Mouse (Mus musculus) adrenal gland, postnatal 25 days (tissue): ENCODE measurements around the gene Ankrd44. TPM values are rescaled to one million over a fixed set of nuclear protein-coding genes. Genes with fewer than 3 reads are reported as not detected.

Experiments used
- DNase-seq: peaks from one replicate; pipeline ENCODE4 v3.0.0; 2021; ENCODE audit warnings: mixed read lengths
- total RNA-seq: library from RNA; stranded (reverse); gene quantifications from 2 replicates; pipeline ENCODE4 v1.2.3, GENCODE M21; 2021

The Ankrd44 gene
- total RNA-seq, 1 experiment from 2014 or later, result 20.4 TPM

DNA sequence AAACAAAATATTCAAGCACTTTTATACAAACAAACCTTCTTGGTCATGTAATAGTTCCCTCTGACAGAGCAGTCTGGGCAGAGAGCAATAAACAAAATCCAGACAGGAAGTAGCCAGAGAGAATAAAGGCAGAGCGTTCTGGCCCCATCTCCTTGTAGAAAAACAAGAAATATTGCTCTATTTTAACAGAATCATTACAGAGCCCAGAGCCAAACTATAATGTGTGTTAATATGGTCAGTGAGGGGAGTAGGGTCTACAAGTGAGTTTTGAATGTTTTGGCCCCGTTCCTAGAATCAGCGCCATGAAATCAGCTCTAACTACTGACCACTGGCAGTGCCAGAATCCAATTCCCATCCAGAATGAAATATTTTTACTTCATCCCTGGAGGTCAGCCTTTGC, 38.3 kb downstream of the Ankrd44 start:
- DNase-seq, result no peak

DNA sequence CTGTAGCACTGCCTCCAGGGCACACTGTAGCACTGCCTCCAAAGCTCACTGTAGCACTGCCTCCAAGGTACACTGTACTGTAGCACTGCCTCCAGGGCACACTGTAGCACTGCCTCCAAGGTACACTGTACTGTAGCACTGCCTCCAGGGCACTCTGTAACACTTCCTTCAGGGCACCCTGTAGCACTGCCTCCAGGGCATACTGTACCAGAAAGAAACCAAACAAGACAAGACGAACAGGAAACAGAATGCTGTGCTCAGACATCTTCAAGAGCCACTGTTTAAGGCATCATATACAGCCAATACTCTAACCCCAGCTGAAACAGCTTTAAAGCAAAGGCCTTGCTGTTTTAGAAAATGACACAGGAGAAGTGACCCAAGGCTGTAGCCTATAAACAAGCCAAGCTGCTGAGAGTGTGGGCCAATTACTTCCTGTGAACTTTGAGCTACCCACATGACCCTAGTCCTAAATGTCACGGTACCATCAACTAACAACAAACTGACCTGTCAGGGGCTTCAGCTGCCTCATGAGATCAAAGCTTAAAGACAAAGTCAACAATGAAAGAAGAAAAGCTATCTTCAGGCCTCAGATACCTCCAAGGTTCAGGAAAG, 43.2 kb downstream of the Ankrd44 start:
- DNase-seq, result no peak

DNA sequence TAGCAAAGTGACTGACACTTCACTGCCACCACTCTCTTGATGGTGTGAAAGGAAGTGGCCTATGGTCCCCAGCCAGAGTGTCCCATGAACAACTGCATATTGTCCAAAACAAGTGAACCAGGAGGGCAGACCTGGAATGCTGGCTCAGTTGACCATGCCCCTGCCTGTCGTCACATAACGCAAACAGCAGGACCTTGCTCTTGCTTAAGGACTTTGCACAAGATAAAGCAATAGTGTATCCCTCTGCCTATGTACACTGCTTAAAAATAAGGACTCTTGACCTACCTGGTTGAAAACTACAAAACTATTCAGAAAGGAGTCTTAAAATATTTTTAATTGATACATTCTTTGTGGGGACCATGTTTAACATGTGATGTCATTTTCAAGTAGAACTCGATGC, 44.7 kb downstream of the Ankrd44 start:
- DNase-seq, result no peak

DNA sequence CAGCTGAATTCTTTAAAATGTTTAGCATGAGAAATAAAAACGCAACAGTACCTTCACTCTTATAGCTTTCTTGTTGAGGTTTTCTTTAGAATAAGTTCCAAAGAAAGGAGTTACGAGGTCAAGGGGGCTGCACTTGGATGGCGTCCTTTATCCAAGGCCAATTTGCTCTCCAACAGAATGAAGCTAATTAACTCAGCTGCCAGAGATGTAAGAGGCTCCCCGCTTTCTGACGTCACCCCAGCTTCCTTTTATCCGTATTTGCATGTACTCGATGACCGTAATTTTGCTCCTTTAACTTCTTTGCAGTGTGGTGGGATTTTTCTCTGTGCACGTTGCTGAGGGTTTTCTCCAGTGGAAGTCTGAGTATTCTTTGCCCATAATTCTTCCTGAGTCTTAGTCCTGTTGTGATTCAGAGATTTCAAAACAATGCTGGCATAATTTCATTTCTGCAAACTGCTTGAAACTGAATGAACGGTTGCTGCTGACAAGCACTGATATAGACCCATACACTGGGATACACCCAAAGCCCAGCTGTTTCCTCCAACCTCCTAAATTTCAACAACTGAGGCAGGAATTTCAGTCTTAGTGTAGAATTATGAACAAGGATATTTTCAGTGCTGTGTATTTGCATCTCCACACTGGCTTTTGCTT, 48.6 kb downstream of the Ankrd44 start:
- DNase-seq, result no peak

DNA sequence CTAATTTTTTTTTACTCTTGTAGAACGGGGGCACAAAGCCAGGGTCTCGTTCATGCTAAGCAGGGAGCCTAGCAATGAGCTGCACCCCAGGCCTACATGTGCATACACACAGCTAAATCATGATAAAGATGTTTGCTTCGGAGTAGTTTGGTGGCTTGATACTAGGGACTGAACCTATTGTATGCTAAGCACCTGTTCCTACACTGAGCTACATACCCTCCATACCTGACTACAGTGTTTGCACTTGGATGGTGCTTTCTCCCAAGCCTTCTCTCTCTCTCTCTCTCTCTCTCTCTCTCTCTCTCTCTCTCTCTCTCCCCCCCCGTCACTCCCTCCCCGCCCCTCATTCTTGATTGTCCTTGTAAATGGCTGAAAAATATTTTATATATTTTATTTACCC, 49.2 kb downstream of the Ankrd44 start:
- DNase-seq, result no peak

DNA sequence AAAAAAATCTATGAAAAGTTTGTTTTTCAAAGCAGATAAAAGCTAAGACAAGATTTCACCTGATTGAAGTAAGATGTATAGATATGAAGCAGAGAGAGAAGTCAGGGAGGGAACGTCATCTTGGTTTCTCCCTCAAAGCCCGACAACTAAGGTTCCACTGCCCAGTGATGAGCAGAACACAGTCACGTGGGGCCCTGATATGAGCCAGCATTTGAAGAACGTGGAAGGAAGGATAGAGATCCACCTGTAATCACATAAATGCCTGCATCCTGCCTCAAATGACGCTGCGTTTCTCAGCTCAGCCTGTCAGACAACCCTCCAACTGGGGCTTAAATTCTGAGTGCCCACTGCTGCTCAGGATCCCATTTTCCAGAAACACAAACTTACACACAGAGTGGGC, 52.1 kb downstream of the Ankrd44 start:
- no peak for DNase-seq

DNA sequence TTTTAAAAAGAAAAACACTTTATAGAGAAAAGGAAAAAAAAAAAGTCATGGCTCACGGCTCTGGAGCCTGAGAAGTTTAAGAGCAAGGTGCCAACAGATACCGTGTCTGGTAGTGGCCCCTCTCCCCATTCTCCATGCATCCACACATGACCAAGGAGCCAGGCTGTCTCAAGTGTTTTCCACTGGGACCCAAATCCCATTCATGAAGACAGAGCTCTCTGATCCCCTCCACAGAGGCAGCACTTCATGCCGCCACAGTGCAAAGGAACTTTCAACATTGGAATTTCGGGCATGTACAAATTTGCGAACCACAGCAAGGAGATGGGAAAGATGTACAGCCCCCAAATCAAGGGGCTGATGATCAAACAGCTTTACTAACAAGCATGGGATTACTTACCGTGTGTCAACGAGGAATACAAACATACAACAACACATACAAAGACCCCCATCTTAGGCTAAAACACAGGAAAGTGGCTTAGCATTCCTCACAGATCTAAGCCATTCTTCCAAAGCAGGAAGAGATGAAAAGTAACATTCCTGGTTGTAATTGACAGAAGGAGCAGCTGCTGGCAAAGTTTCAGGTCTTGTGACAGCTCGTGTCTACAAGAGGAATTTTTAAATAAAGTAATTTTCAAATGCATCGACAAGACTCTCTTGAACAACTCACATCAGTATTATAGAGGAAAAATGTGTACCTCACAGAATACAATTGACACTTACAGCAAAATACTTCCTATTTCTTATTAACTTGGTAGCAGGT, 53.1 kb downstream of the Ankrd44 start:
- DNase-seq, result no peak

DNA sequence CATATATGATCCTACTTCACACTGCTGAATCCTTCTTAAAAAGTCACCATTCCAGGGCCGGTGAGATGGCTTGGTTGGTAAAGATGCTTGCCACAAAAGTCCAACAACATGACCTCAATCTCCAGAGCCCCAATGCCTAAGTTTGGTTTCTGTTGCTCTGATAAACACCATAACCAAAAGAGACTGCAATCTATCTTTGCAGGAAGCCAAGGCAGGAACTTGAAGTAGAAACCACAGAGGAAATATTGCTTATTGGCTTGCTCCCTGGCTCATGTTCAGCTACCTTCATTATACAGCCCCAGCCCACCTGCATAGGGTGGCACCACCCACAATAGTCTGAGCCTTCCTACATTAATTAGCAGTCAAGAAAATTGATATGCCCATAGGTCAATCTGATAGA, 54.9 kb downstream of the Ankrd44 start:
- no peak for DNase-seq

DNA sequence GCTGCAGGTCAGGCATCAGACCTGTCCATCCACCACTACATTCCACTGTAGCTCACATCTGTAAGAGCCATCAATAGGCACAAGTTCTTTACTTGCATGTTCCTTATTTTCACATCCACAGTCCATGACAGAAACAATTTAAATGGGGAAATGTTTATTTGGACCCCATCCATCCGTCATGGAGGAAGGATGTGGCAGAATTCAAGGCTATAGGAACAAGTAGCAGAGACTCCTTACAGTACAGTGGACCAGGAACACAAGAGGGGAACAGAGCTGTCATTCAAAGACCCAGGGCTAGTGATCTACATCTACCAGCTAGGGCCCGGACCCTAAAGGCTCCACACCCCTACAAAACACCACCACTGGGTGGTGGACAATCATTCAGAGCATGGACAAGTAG, 55.6 kb downstream of the Ankrd44 start:
- DNase-seq, result no peak

DNA sequence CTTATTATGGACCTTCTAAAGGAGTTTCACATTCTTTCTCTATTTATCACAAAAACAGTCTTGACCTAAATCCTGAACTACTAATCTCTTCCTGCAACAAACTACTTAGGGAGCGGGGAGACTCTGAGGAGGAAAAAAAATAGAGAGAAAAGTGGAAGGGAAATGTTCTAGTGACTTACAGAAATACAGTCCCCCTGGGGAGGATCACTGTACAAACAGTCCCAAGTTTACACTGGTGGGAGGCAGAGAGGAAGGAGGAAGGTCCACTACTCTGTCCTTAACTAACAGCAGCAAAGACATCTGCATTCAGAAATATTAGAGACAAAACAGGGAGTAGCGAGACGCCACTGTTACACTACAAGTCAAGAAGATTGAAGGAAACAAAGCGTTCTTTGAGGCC, 59.0 kb downstream of the Ankrd44 start:
- DNase-seq, result no peak

DNA sequence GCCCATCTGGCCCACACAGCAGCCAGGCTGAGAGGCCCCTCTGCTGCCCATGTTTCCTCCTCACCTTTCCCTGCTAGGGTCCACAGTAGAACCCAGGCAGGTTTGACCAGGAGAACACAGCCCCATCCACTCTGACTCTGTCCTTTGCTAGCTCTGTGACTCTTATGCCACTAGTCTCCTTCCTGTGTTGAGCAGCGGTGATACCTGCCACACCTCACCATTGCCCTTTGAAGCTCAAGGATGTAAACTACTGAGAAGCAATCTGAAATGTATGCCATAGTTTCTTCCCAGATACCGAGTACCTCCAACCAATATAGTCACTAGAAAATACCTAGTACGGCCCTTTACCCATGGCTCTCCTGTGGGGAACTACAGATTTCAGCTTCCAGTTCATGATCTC, 60.1 kb downstream of the Ankrd44 start:
- no peak for DNase-seq

DNA sequence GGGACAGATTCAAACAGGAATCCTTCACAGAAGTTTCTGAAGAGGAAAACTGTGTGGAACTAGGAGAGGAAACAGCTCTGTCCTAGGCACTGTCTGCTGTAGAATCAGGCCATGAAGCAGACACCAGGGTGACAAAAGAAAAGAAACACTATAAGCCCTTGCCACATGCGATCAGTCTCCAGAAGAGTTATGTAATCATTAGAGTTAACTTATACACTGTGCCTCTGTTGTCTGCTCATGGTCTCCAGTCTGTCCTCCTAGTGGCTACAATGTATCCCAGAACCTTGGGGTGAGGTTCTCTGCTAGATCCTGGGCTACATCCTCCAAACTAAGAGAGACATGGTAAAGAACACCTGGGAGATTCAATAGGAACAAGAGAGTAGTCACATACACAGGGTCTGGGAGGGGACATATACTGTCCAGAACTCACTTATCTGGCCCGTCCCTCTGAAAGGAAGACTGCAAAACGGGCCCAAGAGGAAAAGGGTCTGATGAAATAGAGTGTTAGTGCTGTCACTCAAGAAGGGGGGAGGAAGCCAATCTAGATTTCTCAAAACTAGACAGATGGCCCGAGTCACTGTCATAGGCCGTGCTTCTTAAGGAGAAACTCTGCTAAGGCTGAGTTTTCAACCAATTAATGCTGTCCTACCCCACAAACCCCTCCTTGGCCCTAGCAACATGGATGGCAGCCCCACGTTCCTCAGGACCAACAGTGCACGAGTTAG, 61.1 kb downstream of the Ankrd44 start:
- DNase-seq, result no peak

DNA sequence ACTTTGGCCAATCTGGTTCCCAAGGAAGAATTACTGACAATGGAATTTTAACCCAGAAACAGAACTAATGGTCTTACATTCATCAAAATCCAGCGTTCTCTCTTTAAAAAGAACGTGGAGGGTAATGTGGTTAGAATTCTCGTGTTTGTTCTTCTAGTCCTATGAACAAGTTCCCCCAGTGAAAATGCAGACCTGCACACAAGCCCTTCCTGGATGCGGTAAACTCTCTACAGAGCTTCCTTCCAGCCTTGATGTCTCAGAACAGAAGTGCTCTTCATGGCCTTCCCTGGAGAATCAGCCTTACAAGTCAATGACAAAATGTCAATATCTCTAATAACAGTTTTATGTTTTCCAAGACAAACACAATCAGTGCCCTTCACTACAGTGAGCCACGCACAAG, 65.8 kb downstream of the Ankrd44 start:
- no peak for DNase-seq

DNA sequence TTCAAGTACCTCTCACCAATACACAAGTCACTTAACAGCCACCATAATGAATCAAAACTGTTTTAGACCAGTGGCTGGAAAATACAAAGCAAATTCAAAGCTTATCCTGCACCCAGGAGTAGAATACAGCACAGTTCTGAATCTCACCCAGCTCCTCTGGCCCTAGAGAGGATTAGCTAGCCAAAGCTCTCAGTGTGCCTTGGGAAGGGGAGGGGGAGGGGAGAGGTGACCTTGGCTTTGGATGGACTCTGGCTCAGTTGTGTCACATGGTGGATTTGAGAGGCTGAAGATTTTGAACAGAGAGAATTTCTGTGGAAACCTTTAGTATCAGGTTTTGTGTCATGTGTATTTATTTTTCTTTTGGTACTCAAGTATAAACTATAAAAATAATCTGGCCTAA, 66.3 kb downstream of the Ankrd44 start:
- peak; percentile 26 for DNase-seq

DNA sequence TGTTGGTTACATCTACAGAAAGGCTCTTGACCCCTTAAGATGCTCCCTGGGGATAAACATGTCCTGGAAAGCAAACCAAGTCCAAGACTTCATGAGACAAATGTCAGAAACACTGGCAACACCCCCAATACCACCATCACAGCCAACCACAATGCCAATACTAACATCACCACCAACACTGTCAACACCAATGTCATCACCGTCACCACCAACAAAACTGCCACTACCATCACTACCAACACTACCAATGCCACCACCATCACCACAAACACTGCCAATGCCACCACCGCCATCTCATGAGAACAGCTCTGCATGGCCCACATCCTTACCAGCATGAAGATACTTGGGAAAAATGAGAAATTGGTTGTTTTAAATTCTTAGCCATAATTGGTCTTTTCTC, 67.3 kb downstream of the Ankrd44 start:
- no peak for DNase-seq

DNA sequence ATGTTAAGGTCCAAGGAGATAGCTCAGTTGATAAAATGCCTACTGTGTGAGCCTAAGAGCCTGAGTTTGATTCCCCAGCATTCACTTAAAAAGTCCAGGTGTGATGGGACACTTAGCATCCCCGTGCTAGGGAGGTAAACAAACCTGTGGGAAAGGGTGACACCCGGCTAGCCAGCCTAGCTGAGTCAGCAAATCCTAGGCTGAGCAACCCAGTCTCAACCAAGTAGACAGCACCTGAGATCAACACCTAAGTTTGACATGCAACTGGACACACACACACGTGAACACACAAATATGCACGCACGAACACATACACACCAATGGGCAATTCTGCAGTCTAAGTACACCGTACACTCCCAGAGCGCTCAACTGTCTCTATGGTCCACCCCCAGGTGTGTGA, 69.7 kb downstream of the Ankrd44 start:
- no peak for DNase-seq

DNA sequence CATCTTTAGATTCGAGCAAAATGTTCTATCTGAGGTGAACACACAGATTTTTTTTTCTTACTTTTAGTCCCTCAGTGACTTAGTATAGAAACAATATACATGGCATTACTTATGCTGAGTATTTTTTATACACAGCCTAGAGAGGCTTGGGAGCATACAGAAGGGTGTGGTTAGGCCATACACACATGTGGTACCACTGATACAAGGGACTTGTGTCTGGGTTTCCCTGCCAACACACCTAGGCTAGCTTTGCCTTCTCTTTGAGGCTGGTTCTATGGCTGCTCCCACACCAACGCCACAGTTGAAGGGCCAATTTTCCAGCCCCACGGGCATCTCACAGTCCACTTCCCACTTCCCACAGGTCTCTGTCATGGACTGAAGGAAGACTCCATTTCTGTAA, 70.2 kb downstream of the Ankrd44 start:
- no peak for DNase-seq

DNA sequence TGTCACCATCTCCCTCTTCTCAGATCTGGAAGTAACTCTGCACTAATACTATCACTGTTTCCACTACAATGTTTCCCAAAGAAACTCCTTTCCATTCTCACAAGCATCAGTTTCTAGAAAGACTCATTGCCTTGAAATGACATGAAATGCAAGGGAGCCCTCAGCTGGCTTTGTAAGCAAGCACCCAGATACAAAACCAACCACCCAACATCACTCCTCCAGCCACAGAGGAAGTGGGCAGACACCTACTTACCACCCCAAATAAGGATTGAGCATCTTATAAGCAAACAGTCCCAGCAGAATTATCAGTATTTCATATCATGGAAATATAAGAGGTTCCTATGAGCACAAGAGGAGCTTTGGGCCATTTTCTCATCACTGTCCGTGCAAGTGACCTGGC, 71.8 kb downstream of the Ankrd44 start:
- DNase-seq, result no peak

DNA sequence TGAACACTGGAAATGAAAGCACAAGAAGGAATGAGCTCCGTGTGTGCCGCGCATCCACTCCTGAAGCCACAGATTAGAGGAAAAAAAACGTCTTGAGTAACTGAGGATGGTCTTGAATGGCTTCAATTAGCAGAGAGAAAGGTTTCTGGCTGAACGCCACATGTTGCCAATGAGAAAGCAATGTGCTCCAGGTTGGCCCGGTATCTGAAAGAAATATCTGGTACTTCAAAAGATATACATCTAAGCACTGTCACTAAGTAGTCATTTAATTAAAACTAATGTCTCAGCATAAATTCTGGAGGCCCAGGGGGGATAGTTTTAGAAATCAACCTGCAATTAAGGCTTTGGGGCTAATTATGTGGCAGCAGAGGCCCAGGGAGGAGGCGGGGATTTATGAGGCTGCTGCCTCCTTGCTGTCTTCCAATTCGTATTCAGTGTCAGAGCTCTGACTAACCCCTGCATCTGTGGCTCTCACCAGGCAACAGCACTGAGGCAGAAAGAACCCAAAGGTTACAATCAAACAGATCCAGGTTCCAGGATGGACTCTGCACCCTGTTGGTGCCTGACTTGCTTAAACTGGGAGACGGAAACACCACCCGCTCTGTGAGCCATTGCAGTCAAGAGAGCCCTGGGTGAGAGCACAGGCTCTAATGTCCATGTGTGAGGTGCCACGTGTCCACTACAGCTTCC, 72.7 kb downstream of the Ankrd44 start:
- DNase-seq, result no peak

DNA sequence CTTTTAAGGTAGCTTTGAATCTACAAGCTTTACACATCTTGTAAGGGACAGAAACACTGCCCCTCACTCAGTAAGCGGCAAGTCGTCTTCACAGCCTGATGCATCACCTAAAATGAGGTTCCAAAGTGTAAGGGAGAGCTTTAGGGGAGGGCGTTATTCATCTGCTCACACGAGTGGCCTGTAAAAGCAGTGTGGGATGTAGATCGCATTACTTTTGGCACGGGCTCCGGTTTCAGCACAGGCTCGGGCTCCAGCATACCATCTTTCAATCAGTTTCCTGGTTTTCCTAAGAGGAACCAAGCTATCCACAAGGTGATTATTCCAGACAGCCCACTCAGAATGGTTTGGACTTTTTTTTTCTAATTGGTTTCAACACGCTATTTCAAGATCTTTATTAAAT, 74.6 kb downstream of the Ankrd44 start:
- DNase-seq, result no peak

DNA sequence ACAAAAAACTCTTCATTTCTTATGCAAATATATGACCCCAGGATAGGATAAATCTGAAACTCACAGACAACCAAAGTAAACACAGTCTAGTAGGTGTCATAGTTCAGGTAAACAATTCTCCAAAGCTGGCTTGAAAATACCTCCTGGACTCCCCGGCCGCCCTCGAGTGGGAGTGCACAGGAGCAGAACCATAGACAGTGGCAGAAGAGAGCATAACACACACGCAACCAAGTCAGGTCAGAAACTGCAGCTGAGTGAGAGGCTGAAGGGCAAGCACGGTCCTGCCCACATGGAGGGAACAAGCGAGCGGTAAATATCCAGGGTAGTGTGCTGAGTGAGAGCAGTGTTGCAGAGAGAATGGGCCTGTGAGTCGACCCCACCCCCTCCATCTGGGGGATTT, 76.1 kb downstream of the Ankrd44 start:
- no peak for DNase-seq

DNA sequence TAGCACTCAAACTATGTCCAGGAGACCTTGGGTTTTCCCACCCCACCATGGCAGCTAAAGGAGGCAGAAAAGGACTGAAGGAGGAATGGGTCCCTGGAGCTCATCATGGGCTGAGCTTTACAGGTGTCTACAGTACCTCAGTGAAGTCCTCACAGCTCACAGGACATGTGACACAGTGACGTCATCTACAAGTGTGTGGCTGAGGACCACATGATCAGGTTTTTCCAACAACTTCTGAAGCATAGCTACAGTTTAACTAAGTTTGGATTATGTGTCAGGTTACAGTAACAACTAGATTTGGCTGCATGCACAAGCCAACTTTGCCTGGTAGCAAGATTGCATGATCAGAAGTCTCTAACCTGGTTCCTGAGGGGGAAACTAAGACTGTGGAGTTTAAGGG, 78.9 kb downstream of the Ankrd44 start:
- no peak for DNase-seq
